Mouse (Mus musculus) limb, embryonic 14.5 days (tissue): ENCODE data around the gene Rasal2. TPM values are rescaled to one million over a fixed set of nuclear protein-coding genes. Genes with fewer than 3 reads are reported as not detected.

ENCODE experiments used
- ATAC-seq: fragments of 200-750 bp; cut with Nextera tagmentation; 2 replicates; pipeline ENCODE4 v1.8.0; 2017; ENCODE audit warnings: low read depth, moderate number of reproducible peaks, moderate TSS enrichment; ENCODE audit not compliant: low FRiP score
- DNase-seq: peaks from one replicate; pipeline ENCODE4 v3.0.0-alpha.2; 2015; ENCODE audit warnings: low spot score
- H3K27ac ChIP-seq: fragments of 300-500 bp; sonication (generic); replicated peaks from 2 replicates; pipeline ENCODE4 v1.5.1; 2014; ENCODE audit warnings: low read depth, mild to moderate bottlenecking, low read length, moderate library complexity, mixed read lengths
- H3K27me3 ChIP-seq: fragments of 300-500 bp; sonication (generic); 2 replicates; pipeline ENCODE4 v1.6.1; 2014; ENCODE audit warnings: low read length, mixed read lengths; ENCODE audit not compliant: control insufficient read depth, insufficient read depth
- H3K36me3 ChIP-seq: fragments of 300-500 bp; sonication (generic); 2 replicates; pipeline ENCODE4 v1.6.1; 2014; ENCODE audit warnings: mild to moderate bottlenecking, low read length, moderate library complexity, mixed read lengths; ENCODE audit not compliant: control insufficient read depth, insufficient read depth
- H3K4me1 ChIP-seq: fragments of 300-500 bp; sonication (generic); 2 replicates; pipeline ENCODE4 v1.6.1; 2014; ENCODE audit warnings: antibody characterized with exemption, low read length, mixed read lengths; ENCODE audit not compliant: control insufficient read depth, insufficient read depth
- H3K4me2 ChIP-seq: fragments of 300-500 bp; sonication (generic); replicated peaks from 2 replicates; pipeline ENCODE4 v1.6.1; 2014; ENCODE audit warnings: low read depth, mild to moderate bottlenecking, low read length, moderate library complexity; ENCODE audit not compliant: severe bottlenecking
- H3K4me3 ChIP-seq: fragments of 300-500 bp; sonication (generic); replicated peaks from 2 replicates; pipeline ENCODE4 v1.5.1; 2014; ENCODE audit warnings: low read length
- H3K9ac ChIP-seq: fragments of 300-500 bp; sonication (generic); 2 replicates; pipeline ENCODE4 v1.6.1; 2014; ENCODE audit warnings: mild to moderate bottlenecking, low read depth, low read length, moderate library complexity; ENCODE audit not compliant: severe bottlenecking
- H3K9me3 ChIP-seq: fragments of 300-500 bp; sonication (generic); 2 replicates; pipeline ENCODE4 v1.6.1; 2016; ENCODE audit warnings: low read length; ENCODE audit not compliant: control insufficient read depth
- POLR2A ChIP-seq: fragments of 200-500 bp; IDR thresholded peaks from 2 replicates; pipeline ENCODE4 v1.8.0; 2012; ENCODE audit warnings: inconsistent platforms, mild to moderate bottlenecking, moderate library complexity, borderline replicate concordance; ENCODE audit not compliant: insufficient read depth, insufficient read length; ENCODE audit errors: extremely low read depth
- WGBS: fragments of 180-500 bp; shearing (Covaris S2); extraction: QIAGEN DNeasy Blood & Tissue Kit; methylation state at CpG from one replicate; pipeline ENCODE4 v1.1.7; 2014; 5-methylcytosine and 5-hydroxymethylcytosine counted together
- polyA plus RNA-seq, 2 experiments: library from polyadenylated mRNA; depleted of rRNA in 1 of 2; stranded (reverse) in 1 of 2; unstranded in 1 of 2; fragments of >200 nt; fragmentation: Nextera tagmentation in 1 of 2; extraction: Ambion mirVana in 1 of 2; gene quantifications; 2 replicates each; pipeline versions ENCODE4 v1.2.1 to v1.2.3; 2012 to 2014

The Rasal2 gene
- polyA plus RNA-seq, 2 experiments: 5.4 to 10.2 TPM

- WGBS: 62% methylated on average over 3 of the region's 3 CpGs
- TF ChIP-seq POLR2A: no peak
- H3K36me3 ChIP-seq: no peaks in the 10 kb centered on the region
- H3K4me2 ChIP-seq: no peak overlapping the region
- ATAC-seq: no peak
- H3K27ac ChIP-seq: no peak overlapping the region
- H3K4me1 ChIP-seq: no peaks in the 10 kb centered on the region
- no peak for DNase-seq
- no peaks in the 10 kb centered on the region for H3K9me3 ChIP-seq
- no peaks in the 10 kb centered on the region for H3K27me3 ChIP-seq
- H3K4me3 ChIP-seq: no peak overlapping the region
- no peak overlapping the region for H3K9ac ChIP-seq
Measured at GRCm38 (mm10) chr1:157334834-157335233, 77.6 kb downstream of the Rasal2 start.

GRCm38 (mm10) chr1:157328068-157328467 is 84.3 kb downstream of the Rasal2 start:
- H3K27me3 ChIP-seq: no peaks in the 10 kb centered on the region
- no peak for TF ChIP-seq POLR2A
- ATAC-seq (no peak), DNase-seq (no peak)
- no peak overlapping the region for H3K9ac ChIP-seq
- H3K4me2 ChIP-seq: no peak overlapping the region
- no peaks in the 10 kb centered on the region for H3K4me1 ChIP-seq
- no peaks in the 10 kb centered on the region for H3K9me3 ChIP-seq
- H3K27ac ChIP-seq: no peak overlapping the region
- no peaks in the 10 kb centered on the region for H3K36me3 ChIP-seq
- no peak overlapping the region for H3K4me3 ChIP-seq

GRCm38 (mm10) chr1:157323091-157323490 is 89.3 kb downstream of the Rasal2 start:
- DNase-seq (no peak), ATAC-seq (no peak)
- Histone ChIP-seq H3K27ac (no peak overlapping the region), H3K27me3 (no peaks in the 10 kb centered on the region), H3K36me3 (no peaks in the 10 kb centered on the region), H3K4me2 (no peak overlapping the region), H3K4me1 (no peaks in the 10 kb centered on the region), H3K9ac (no peak overlapping the region), H3K4me3 (no peak overlapping the region), H3K9me3 (no peaks in the 10 kb centered on the region)
- 92% methylated on average over 1 of the region's 1 CpGs for WGBS
- TF ChIP-seq POLR2A: no peak

- Histone ChIP-seq H3K4me3 (no peak overlapping the region), H3K9me3 (no peaks in the 10 kb centered on the region), H3K27ac (no peak overlapping the region), H3K4me2 (no peak overlapping the region), H3K36me3 (no peaks in the 10 kb centered on the region), H3K4me1 (no peaks in the 10 kb centered on the region), H3K9ac (no peak overlapping the region), H3K27me3 (no peaks in the 10 kb centered on the region)
- 89% methylated on average over 4 of the region's 4 CpGs for WGBS
- no peak for DNase-seq
- no peak for TF ChIP-seq POLR2A
- ATAC-seq: no peak
Measured at GRCm38 (mm10) chr1:157318896-157319295, 93.5 kb downstream of the Rasal2 start.

GRCm38 (mm10) chr1:157301266-157301665 is 111.1 kb downstream of the Rasal2 start:
- H3K27ac ChIP-seq: no peak overlapping the region
- no peaks in the 10 kb centered on the region for H3K36me3 ChIP-seq
- no peak for DNase-seq
- no peak overlapping the region for H3K4me3 ChIP-seq
- no peaks in the 10 kb centered on the region for H3K4me1 ChIP-seq
- 76% methylated on average over 1 of the region's 1 CpGs for WGBS
- H3K4me2 ChIP-seq: no peak overlapping the region
- H3K27me3 ChIP-seq: no peaks in the 10 kb centered on the region
- no peak for TF ChIP-seq POLR2A
- no peak for ATAC-seq
- no peak overlapping the region for H3K9ac ChIP-seq
- H3K9me3 ChIP-seq: no peaks in the 10 kb centered on the region

GRCm38 (mm10) chr1:157299559-157299958 is 112.8 kb downstream of the Rasal2 start:
- H3K9me3 ChIP-seq: no peaks in the 10 kb centered on the region
- H3K27ac ChIP-seq: no peak overlapping the region
- no peaks in the 10 kb centered on the region for H3K27me3 ChIP-seq
- no peak overlapping the region for H3K4me2 ChIP-seq
- WGBS: 74% methylated on average over 2 of the region's 2 CpGs
- H3K4me1 ChIP-seq: no peaks in the 10 kb centered on the region
- H3K9ac ChIP-seq: no peak overlapping the region
- ATAC-seq (no peak), DNase-seq (no peak)
- H3K4me3 ChIP-seq: no peak overlapping the region
- no peaks in the 10 kb centered on the region for H3K36me3 ChIP-seq
- no peak for TF ChIP-seq POLR2A
